Mouse (Mus musculus): ENCODE results near the gene Polg2. TPM values are rescaled to one million over a fixed set of nuclear protein-coding genes. Genes with fewer than 3 reads are reported as not detected.
"Not testable (repeated sequence)": the region's sequence is repeated elsewhere in the genome, so short reads cannot be mapped to it uniquely, and the experiment has no call there.

Gene Polg2
- polyA plus RNA-seq, 1 experiment from 2014 or later = 9.1 TPM

GRCm38 (mm10) chr11:106807442-106807841, 28.1 kb upstream of the Polg2 start:
- not testable (repeated sequence) for H3K4me1 ChIP-seq (ENCODE audit: control insufficient read depth, insufficient read depth, low read depth, low read length); H3K9ac ChIP-seq (ENCODE audit: low read depth, low read length); H3K4me2 ChIP-seq (ENCODE audit: low read length); H3K9me3 ChIP-seq (ENCODE audit: control insufficient read depth, low read length); H3K27ac ChIP-seq (ENCODE audit: low read depth, low read length); H3K27me3 ChIP-seq (replicated peaks; ENCODE audit: control insufficient read depth, insufficient read depth, low read length); H3K36me3 ChIP-seq (ENCODE audit: control insufficient read depth, insufficient read depth, low read length); ATAC-seq; H3K4me3 ChIP-seq (ENCODE audit: low read length)
- 91% methylated on average over 1 of the region's 1 CpGs for WGBS

GRCm38 (mm10) chr11:106802069-106802627, 22.8 kb upstream of the Polg2 start:
- H3K4me2 ChIP-seq (ENCODE audit: low read length) = no peak overlapping the region
- H3K4me1 ChIP-seq (ENCODE audit: control insufficient read depth, insufficient read depth, low read depth, low read length) = no peaks in the 10 kb centered on the region
- peaks cover 40% of the 10 kb centered on the region for H3K36me3 ChIP-seq (ENCODE audit: control insufficient read depth, insufficient read depth, low read length)
- peak; percentile 69 for ATAC-seq
- no peaks in the 10 kb centered on the region for H3K27me3 ChIP-seq (replicated peaks; ENCODE audit: control insufficient read depth, insufficient read depth, low read length)
- no peak overlapping the region for H3K9ac ChIP-seq (ENCODE audit: low read depth, low read length)
- no peak overlapping the region for H3K4me3 ChIP-seq (ENCODE audit: low read length)
- whole genome bisulfite sequencing = 57% methylated on average over 10 of the region's 10 CpGs
- H3K27ac ChIP-seq (ENCODE audit: low read depth, low read length) = no peak overlapping the region
- no peaks in the 10 kb centered on the region for H3K9me3 ChIP-seq (ENCODE audit: control insufficient read depth, low read length)

GRCm38 (mm10) chr11:106795679-106796078, 16.3 kb upstream of the Polg2 start:
- H3K27ac ChIP-seq (ENCODE audit: low read depth, low read length) = no peak overlapping the region
- WGBS = 70% methylated on average over 9 of the region's 9 CpGs
- H3K4me3 ChIP-seq (ENCODE audit: low read length) = no peak overlapping the region
- H3K9ac ChIP-seq (ENCODE audit: low read depth, low read length) = no peak overlapping the region
- peaks cover under 1% of the 10 kb centered on the region; the same call in 1 of the 2 replicates for H3K4me1 ChIP-seq (ENCODE audit: control insufficient read depth, insufficient read depth, low read depth, low read length)
- H3K4me2 ChIP-seq (ENCODE audit: low read length) = no peak overlapping the region
- ATAC-seq = no peak
- no peaks in the 10 kb centered on the region for H3K27me3 ChIP-seq (replicated peaks; ENCODE audit: control insufficient read depth, insufficient read depth, low read length)
- peaks cover 31% of the 10 kb centered on the region for H3K36me3 ChIP-seq (ENCODE audit: control insufficient read depth, insufficient read depth, low read length)
- no peaks in the 10 kb centered on the region for H3K9me3 ChIP-seq (ENCODE audit: control insufficient read depth, low read length)

- H3K36me3 ChIP-seq (ENCODE audit: control insufficient read depth, insufficient read depth, low read length) = peaks cover 18% of the 10 kb centered on the region
- 80% methylated on average over 4 of the region's 4 CpGs for WGBS
- no peaks in the 10 kb centered on the region for H3K9me3 ChIP-seq (ENCODE audit: control insufficient read depth, low read length)
- no peak overlapping the region for H3K9ac ChIP-seq (ENCODE audit: low read depth, low read length)
- peaks cover 6% of the 10 kb centered on the region for H3K4me1 ChIP-seq (ENCODE audit: control insufficient read depth, insufficient read depth, low read depth, low read length)
- H3K27ac ChIP-seq (ENCODE audit: low read depth, low read length) = no peak overlapping the region
- H3K4me3 ChIP-seq (ENCODE audit: low read length) = no peak overlapping the region
- no peak for ATAC-seq
- no peak overlapping the region for H3K4me2 ChIP-seq (ENCODE audit: low read length)
- H3K27me3 ChIP-seq (replicated peaks; ENCODE audit: control insufficient read depth, insufficient read depth, low read length) = no peaks in the 10 kb centered on the region
Observed at GRCm38 (mm10) chr11:106793846-106794245, 14.5 kb upstream of the Polg2 start.

GRCm38 (mm10) chr11:106789649-106790048, 10.3 kb upstream of the Polg2 start:
- peak overlapping the region; percentile 82 for H3K9ac ChIP-seq (ENCODE audit: low read depth, low read length)
- peak overlapping the region; percentile 79 for H3K4me3 ChIP-seq (ENCODE audit: low read length)
- H3K9me3 ChIP-seq (ENCODE audit: control insufficient read depth, low read length) = no peaks in the 10 kb centered on the region
- ATAC-seq = no peak
- H3K27me3 ChIP-seq (replicated peaks; ENCODE audit: control insufficient read depth, insufficient read depth, low read length) = no peaks in the 10 kb centered on the region
- 1% methylated on average over 6 of the region's 6 CpGs for WGBS
- peaks cover 7% of the 10 kb centered on the region for H3K36me3 ChIP-seq (ENCODE audit: control insufficient read depth, insufficient read depth, low read length)
- H3K4me1 ChIP-seq (ENCODE audit: control insufficient read depth, insufficient read depth, low read depth, low read length) = peaks cover 21% of the 10 kb centered on the region
- H3K27ac ChIP-seq (ENCODE audit: low read depth, low read length) = peak overlapping the region; percentile 100
- H3K4me2 ChIP-seq (ENCODE audit: low read length) = peak overlapping the region; percentile 84

GRCm38 (mm10) chr11:106788775-106789459, 9.6 kb upstream of the Polg2 start, which contains the start of the genes Ddx5 and Cep95:
TSS of gene Ddx5 (minus strand) at chr11:106789185.
TSS of gene Cep95 (plus strand) at chr11:106789252.
- H3K4me1 ChIP-seq (ENCODE audit: control insufficient read depth, insufficient read depth, low read depth, low read length) = peaks cover 21% of the 10 kb centered on the region
- peak within 1 kb of the TSS; percentile 82 for H3K9ac ChIP-seq (ENCODE audit: low read depth, low read length)
- H3K27me3 ChIP-seq (replicated peaks; ENCODE audit: control insufficient read depth, insufficient read depth, low read length) = no peaks in the 10 kb centered on the region
- H3K27ac ChIP-seq (ENCODE audit: low read depth, low read length) = peak within 1 kb of the TSS; percentile 100
- H3K4me3 ChIP-seq (ENCODE audit: low read length) = peak within 1 kb of the TSS; percentile 79
- ATAC-seq = peak; percentile 93
- WGBS = under 1% methylated on average over 58 of the region's 58 CpGs
- no peaks in the 10 kb centered on the region for H3K9me3 ChIP-seq (ENCODE audit: control insufficient read depth, low read length)
- H3K4me2 ChIP-seq (ENCODE audit: low read length) = peak within 1 kb of the TSS; percentile 84
- peaks cover 13% of the 10 kb centered on the region for H3K36me3 ChIP-seq (ENCODE audit: control insufficient read depth, insufficient read depth, low read length)

- under 1% methylated on average over 58 of the region's 79 CpGs for WGBS
- Histone ChIP-seq H3K27me3 (replicated peaks; ENCODE audit: control insufficient read depth, insufficient read depth, low read length) (no peaks in the 10 kb centered on the region), H3K9ac (ENCODE audit: low read depth, low read length) (peak overlapping the region; percentile 82), H3K36me3 (ENCODE audit: control insufficient read depth, insufficient read depth, low read length) (peaks cover 19% of the 10 kb centered on the region), H3K4me1 (ENCODE audit: control insufficient read depth, insufficient read depth, low read depth, low read length) (peaks cover 25% of the 10 kb centered on the region), H3K9me3 (ENCODE audit: control insufficient read depth, low read length) (no peaks in the 10 kb centered on the region), H3K4me2 (ENCODE audit: low read length) (peak overlapping the region; percentile 37), H3K4me3 (ENCODE audit: low read length) (peak overlapping the region; percentile 79), H3K27ac (ENCODE audit: low read depth, low read length) (peak overlapping the region; percentile 100)
- peak; percentile 81 for ATAC-seq
Observed at GRCm38 (mm10) chr11:106788026-106788774, 8.9 kb upstream of the Polg2 start.

- Histone ChIP-seq H3K9ac (ENCODE audit: low read depth, low read length) (peak overlapping the region; percentile 82), H3K27ac (ENCODE audit: low read depth, low read length) (peak overlapping the region; percentile 100), H3K27me3 (replicated peaks; ENCODE audit: control insufficient read depth, insufficient read depth, low read length) (no peaks in the 10 kb centered on the region), H3K4me3 (ENCODE audit: low read length) (peak overlapping the region; percentile 79), H3K36me3 (ENCODE audit: control insufficient read depth, insufficient read depth, low read length) (peaks cover 27% of the 10 kb centered on the region), H3K4me2 (ENCODE audit: low read length) (peak overlapping the region; percentile 63), H3K9me3 (ENCODE audit: control insufficient read depth, low read length) (no peaks in the 10 kb centered on the region), H3K4me1 (ENCODE audit: control insufficient read depth, insufficient read depth, low read depth, low read length) (peaks cover 25% of the 10 kb centered on the region)
- under 1% methylated on average over 65 of the region's 65 CpGs for WGBS
- ATAC-seq = peak; percentile 19; the same call in 1 of the 2 replicates
Observed at GRCm38 (mm10) chr11:106787131-106788025, 8.0 kb upstream of the Polg2 start.

Data from hindbrain, embryonic 16.5 days (tissue).